Mouse (Mus musculus) natural killer cell, adult 2 months (primary cell): ENCODE data around the gene Cst9.
A peak's percentile ranks its signal among the peaks of the same experiment; 100 is the strongest.

Experiments used
- DNase-seq, 2 experiments: peaks; one replicate each; pipeline ENCODE4 v3.0.0; 2022; ENCODE audit warnings: low spot score in 2 of 2

Gene Cst9

DNA sequence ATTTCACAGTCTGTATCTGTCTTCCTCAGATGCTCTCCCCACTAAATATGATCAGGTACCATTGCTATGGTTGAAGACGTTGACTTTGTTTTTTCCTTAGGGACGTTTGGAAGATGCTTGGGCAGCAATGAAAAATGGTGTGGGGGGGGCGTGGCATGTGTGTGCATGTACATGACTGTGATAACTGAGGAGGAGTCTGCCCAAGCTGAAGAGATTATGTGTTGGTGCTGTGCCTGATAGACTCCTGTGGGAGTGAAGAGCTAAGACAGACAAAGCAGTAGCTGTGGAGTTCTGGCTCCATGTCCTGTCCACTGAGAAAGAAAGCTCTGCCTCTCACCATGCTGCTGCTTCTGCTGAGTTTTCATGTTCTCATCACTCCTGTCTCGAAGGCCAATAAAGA, at the start of gene Cst9:
Cst9 (plus strand) TSS at position 236 of the 400 bp plus-strand sequence.
- no peak for DNase-seq

- DNase-seq, result no peak
These were observed 45.8 kb upstream of the Cst9 start, which contains the start of gene Cst12 for GRCm38 (mm10) chr2:148789142-148789541. TSS of gene Cst12 (plus strand) at chr2:148789361.

- DNase-seq, result no peak
These were observed 36.5 kb upstream of the Cst9 start, which contains the start of gene Cst8 for GRCm38 (mm10) chr2:148798485-148798884. TSS of gene Cst8 (plus strand) at chr2:148798785.

DNA sequence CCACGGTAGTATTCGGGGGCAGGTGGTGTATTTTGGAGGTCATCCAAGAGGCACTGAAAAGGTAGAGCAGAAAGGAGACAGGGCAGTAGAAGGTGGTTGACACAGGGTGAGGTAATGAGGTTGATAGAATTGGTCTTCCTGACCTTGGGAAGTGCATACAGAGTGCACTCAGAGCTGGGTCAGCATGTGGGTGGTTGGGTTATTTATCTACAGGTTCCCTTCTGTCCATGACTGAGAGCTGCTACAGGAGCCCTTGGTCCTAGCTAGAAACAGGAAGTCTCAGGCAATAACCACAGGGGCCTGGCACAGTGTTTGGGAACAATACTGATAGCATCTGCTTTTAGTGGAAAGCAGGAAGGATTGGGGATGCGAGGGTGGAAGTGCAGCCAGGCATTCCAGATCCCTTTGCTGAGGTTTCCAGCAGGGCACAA, 33.4 kb upstream of the Cst9 start:
- DNase-seq, result no peak

- DNase-seq, result no peak
These were observed 28.3 kb upstream of the Cst9 start for GRCm38 (mm10) chr2:148806696-148807095.

- DNase-seq, result no peak
These were observed 15.0 kb upstream of the Cst9 start, which contains the start of gene Cst13 for GRCm38 (mm10) chr2:148819909-148820308. TSS of gene Cst13 (plus strand) at chr2:148820081.

GRCm38 (mm10) chr2:148825986-148826385, 9.0 kb upstream of the Cst9 start:
- DNase-seq, result no peak

- DNase-seq, result no peak
These were observed 3.3 kb downstream of the Cst9 start for GRCm38 (mm10) chr2:148838075-148838777.

DNA sequence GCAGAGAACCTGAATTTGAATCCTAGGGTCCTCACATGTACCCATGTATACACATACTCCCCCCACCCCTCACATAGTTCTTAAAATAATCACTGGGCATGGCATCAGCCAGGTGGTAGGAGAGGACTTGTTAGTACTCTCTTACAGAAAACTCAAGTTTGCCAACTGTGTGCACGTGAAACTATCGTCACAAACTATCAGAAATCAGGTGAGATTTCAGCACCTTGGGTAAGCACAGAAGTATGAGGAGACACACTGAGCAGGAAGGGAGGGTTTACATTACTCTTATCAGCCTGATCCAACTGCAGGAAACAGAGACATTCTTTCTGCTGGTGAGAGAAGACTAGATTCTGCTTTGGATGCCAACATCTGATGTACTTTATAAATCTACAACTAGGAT, 4.3 kb downstream of the Cst9 start:
- DNase-seq, result no peak

- peak; percentile 1 to 63 for DNase-seq
These were observed 16.4 kb downstream of the Cst9 start for GRCm38 (mm10) chr2:148851116-148851906.

- DNase-seq, result no peak
These were observed 21.9 kb downstream of the Cst9 start for GRCm38 (mm10) chr2:148856630-148857400.

DNA sequence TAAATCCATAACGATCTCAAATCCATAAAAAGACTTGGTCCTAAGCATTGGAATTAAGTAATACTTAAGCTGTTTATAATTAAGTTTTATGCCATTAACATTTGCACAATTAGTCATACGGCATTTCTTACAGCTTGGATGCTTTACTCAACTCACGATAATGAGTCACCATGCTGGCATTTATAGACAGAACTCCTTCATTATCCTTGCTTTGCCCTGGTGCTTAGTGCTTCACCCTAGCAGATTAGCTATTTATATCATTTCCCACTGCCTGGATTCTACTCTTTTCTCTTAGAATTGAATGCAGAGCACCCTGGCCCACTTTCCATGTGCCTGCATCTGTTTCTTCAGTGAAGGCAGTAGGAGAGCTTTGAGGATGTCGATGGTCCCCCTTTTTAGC, 22.6 kb downstream of the Cst9 start:
- DNase-seq, result no peak

GRCm38 (mm10) chr2:148860993-148861392, 26.0 kb downstream of the Cst9 start:
- no peak for DNase-seq

GRCm38 (mm10) chr2:148861693-148862092, 26.7 kb downstream of the Cst9 start:
- DNase-seq, result no peak

DNA sequence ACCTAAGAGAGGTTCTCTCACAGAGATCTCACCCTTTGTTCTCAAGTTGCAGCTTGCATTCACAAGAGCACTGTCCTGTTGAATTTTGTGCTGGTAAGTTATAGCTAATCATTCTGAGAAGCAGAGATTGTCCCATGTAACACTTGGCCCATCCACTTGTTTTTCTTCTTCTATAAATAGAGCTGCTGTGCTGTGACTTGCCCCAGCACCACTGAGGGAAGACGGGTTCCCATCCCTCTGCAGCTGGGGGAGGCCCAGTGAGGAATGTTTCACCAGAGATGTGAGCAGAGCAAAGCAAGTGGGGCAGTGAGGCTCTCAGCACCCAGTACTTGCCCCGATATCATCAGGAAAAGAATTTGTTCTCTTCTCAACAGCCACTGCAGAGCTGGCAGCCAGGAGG, 30.0 kb downstream of the Cst9 start, which contains the start of gene 9230104L09Rik:
9230104L09Rik (minus strand) TSS at position 73 of the 400 bp plus-strand sequence.
- DNase-seq, result no peak

- DNase-seq, result no peak
These were observed 34.0 kb downstream of the Cst9 start for GRCm38 (mm10) chr2:148868959-148869358.

GRCm38 (mm10) chr2:148870526-148870925, 35.6 kb downstream of the Cst9 start:
- no peak for DNase-seq

- no peak for DNase-seq
These were observed 37.9 kb downstream of the Cst9 start for GRCm38 (mm10) chr2:148872860-148873259.

DNA sequence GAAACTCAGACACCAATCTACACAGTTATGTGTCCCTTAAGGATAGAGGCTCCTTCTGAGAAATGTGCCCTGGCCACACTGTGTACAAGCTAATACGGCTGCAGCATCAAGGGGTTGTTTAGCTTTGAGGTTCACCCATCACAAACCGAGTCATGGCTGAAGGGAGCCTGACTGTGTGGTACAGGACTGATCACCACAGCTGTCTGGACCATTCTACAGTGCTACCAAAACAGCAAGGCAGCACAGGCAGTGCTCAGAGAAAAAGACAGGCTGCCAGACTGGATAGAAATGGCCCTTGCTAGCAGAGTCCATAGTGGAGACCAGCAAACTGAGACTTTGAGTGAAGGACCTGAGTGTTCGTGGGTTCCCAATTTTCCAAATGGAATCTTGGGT, 39.3 kb downstream of the Cst9 start:
- no peak for DNase-seq

GRCm38 (mm10) chr2:148874617-148875334, 39.8 kb downstream of the Cst9 start:
- DNase-seq, result no peak

- DNase-seq, result peak; percentile 70 to 81
These were observed 40.4 kb downstream of the Cst9 start, which contains the start of gene Cst3 for GRCm38 (mm10) chr2:148875335-148875811. TSS of gene Cst3 (minus strand) at chr2:148875692.
